Mouse (Mus musculus): Measurements from ENCODE around the gene Abca3. TPM values are rescaled to one million over a fixed set of nuclear protein-coding genes. Genes with fewer than 3 reads are reported as not detected.
A peak's percentile ranks its signal among the peaks of the same experiment; 100 is the strongest.

Abca3 gene
- total and polyA plus RNA-seq, 2 experiments from 2014 or later = 27.3 to 102 TPM

DNA sequence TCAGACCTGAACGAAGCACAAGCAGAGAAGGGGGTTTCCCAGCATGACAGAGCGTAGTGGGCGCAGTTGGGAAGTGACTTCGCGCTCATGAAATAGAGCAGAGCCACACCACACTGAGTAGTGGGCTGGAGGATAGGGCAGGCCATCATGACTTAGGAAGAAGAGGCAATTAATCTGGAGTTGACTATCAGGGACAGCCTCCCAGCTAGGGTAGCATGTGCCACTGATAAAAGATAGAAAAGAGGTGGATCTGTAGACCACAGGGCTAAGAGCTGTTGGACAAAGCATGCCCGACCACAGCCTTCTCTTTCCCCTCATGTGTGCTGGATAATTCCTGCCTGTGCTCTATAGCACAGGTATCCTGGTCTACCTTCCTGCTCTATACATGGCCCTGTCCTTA lies 24.1 kb downstream of the Abca3 start:
- Histone ChIP-seq H3K27me3 (ENCODE audit: insufficient read depth, low read length) (no peaks in the 10 kb centered on the region), H3K9ac (replicated peaks; ENCODE audit: low read length) (no peak overlapping the region), H3K9me3 (ENCODE audit: low read length) (no peaks in the 10 kb centered on the region), H3K4me1 (ENCODE audit: insufficient read depth, low read length) (no peaks in the 10 kb centered on the region), H3K4me2 (ENCODE audit: low read depth, low read length) (no peak overlapping the region), H3K27ac (no peak overlapping the region), H3K36me3 (ENCODE audit: insufficient read depth, low read length) (peaks cover 48% of the 10 kb centered on the region), H3K4me3 (ENCODE audit: low read length) (no peak overlapping the region)
- DNase-seq (ENCODE audit: low spot score) (no peak), ATAC-seq (no peak)
- no peak for TF ChIP-seq CTCF (IDR thresholded peaks at IDR 0.05; ENCODE audit: low read depth)
- WGBS = 93% methylated on average over 6 of the region's 6 CpGs

DNA sequence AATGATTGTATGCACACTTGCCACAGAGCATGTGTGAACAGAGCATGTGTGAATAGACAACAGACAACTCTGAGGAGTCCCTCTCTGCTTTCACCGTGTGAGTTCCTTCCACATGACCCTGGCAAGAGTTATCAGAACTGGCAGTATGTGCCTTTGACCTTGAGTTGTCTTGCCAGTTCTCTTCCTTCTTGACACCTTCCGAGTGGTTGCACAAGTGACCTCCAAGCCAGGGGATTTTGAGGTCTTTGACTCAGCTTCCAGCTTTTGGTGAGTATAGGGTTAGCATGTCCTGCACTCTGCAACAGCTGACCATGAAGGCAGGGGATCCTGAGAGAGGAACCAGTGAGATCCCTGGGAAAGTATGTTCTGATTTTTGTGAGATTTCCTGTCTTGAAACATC lies 26.7 kb downstream of the Abca3 start:
- ATAC-seq (no peak), DNase-seq (ENCODE audit: low spot score) (no peak)
- TF ChIP-seq CTCF (IDR thresholded peaks at IDR 0.05; ENCODE audit: low read depth) = no peak
- Histone ChIP-seq H3K36me3 (ENCODE audit: insufficient read depth, low read length) (peaks cover 49% of the 10 kb centered on the region), H3K4me3 (ENCODE audit: low read length) (no peak overlapping the region), H3K4me2 (ENCODE audit: low read depth, low read length) (no peak overlapping the region), H3K4me1 (ENCODE audit: insufficient read depth, low read length) (no peaks in the 10 kb centered on the region), H3K9ac (replicated peaks; ENCODE audit: low read length) (no peak overlapping the region), H3K9me3 (ENCODE audit: low read length) (no peaks in the 10 kb centered on the region), H3K27me3 (ENCODE audit: insufficient read depth, low read length) (no peaks in the 10 kb centered on the region), H3K27ac (no peak overlapping the region)
- 93% methylated on average over 2 of the region's 2 CpGs for WGBS

DNA sequence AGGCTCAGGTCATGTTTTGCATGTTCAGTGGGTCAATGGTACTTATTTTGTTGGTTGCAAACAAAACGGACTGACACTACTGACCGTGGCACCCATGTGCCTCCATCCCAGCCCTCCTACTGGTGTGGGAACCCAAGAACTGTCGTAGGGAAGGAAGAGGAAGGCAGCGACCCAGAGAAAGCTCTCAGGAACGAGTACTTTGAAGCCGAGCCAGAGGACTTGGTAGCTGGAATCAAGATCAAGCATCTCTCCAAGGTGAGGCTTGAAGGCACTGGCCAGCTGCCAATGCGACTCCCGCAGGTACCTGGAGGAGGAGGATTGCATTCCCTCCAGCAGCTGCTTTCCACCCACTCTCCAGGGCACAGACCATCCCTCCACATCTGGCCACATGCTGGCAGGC lies 32.0 kb downstream of the Abca3 start:
- no peak overlapping the region for H3K27ac ChIP-seq
- H3K4me2 ChIP-seq (ENCODE audit: low read depth, low read length) = no peak overlapping the region
- DNase-seq (ENCODE audit: low spot score) (no peak), ATAC-seq (no peak)
- no peak overlapping the region for H3K9ac ChIP-seq (replicated peaks; ENCODE audit: low read length)
- no peak overlapping the region for H3K4me3 ChIP-seq (ENCODE audit: low read length)
- WGBS = 76% methylated on average over 8 of the region's 8 CpGs
- H3K36me3 ChIP-seq (ENCODE audit: insufficient read depth, low read length) = peaks cover 64% of the 10 kb centered on the region
- no peaks in the 10 kb centered on the region for H3K9me3 ChIP-seq (ENCODE audit: low read length)
- H3K4me1 ChIP-seq (ENCODE audit: insufficient read depth, low read length) = no peaks in the 10 kb centered on the region
- no peaks in the 10 kb centered on the region for H3K27me3 ChIP-seq (ENCODE audit: insufficient read depth, low read length)
- no peak for TF ChIP-seq CTCF (IDR thresholded peaks at IDR 0.05; ENCODE audit: low read depth)

DNA sequence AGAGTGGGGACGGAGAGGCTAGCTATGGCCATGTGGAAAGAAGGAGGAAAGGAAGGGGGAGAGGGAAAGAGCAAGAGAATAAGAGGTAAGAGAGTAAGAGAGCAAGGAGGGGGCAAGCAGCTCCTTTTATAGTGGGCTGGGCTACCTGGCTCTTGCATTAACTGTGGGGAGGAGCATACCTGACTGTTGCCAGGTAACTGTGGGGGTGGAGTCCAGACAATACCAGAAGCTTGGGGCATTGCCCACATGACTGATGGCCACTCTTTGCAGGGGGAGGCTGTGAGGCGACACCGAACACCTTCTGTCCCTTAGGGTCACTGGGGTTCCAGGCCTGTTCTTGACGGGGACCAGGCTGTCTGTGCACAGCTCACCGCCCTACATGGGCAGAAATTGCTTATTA lies 37.0 kb downstream of the Abca3 start:
- ATAC-seq = no peak
- Histone ChIP-seq H3K4me1 (ENCODE audit: insufficient read depth, low read length) (no peaks in the 10 kb centered on the region), H3K4me2 (ENCODE audit: low read depth, low read length) (no peak overlapping the region), H3K36me3 (ENCODE audit: insufficient read depth, low read length) (peaks cover 48% of the 10 kb centered on the region), H3K9ac (replicated peaks; ENCODE audit: low read length) (no peak overlapping the region), H3K9me3 (ENCODE audit: low read length) (no peaks in the 10 kb centered on the region), H3K4me3 (ENCODE audit: low read length) (no peak overlapping the region), H3K27ac (no peak overlapping the region), H3K27me3 (ENCODE audit: insufficient read depth, low read length) (no peaks in the 10 kb centered on the region)
- no peak for TF ChIP-seq CTCF (IDR thresholded peaks at IDR 0.05; ENCODE audit: low read depth)
- 92% methylated on average over 5 of the region's 5 CpGs for WGBS
- DNase-seq (ENCODE audit: low spot score) = no peak

DNA sequence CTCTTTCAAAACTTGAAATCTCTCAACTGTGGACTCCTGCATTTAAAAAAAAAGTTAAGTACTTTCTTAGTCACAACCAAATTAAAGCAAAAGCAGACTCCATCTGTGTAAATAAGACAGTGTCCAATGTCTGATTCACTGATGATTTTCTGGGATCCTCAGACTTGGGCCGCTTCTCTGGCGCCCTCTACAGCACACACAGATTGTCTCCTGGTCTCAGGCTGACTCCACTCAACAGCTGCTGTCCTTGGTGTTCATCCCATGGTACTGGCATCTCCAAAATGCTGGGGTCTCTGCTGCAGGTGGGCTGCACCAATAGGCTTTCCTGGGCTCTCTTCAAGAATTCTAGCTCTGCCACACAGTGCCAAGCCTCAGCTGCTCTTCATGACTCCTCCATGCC lies 38.1 kb downstream of the Abca3 start:
- peak; percentile 79 for TF ChIP-seq CTCF (IDR thresholded peaks at IDR 0.05; ENCODE audit: low read depth)
- H3K27me3 ChIP-seq (ENCODE audit: insufficient read depth, low read length) = no peaks in the 10 kb centered on the region
- peak; percentile 66 for DNase-seq (ENCODE audit: low spot score)
- H3K9me3 ChIP-seq (ENCODE audit: low read length) = no peaks in the 10 kb centered on the region
- 7% methylated on average over 2 of the region's 2 CpGs for WGBS
- no peak overlapping the region for H3K4me2 ChIP-seq (ENCODE audit: low read depth, low read length)
- peak; percentile 64; the same call in 1 of the 2 replicates for ATAC-seq
- H3K36me3 ChIP-seq (ENCODE audit: insufficient read depth, low read length) = peaks cover 40% of the 10 kb centered on the region
- no peak overlapping the region for H3K9ac ChIP-seq (replicated peaks; ENCODE audit: low read length)
- no peak overlapping the region for H3K4me3 ChIP-seq (ENCODE audit: low read length)
- no peaks in the 10 kb centered on the region for H3K4me1 ChIP-seq (ENCODE audit: insufficient read depth, low read length)
- H3K27ac ChIP-seq = no peak overlapping the region

DNA sequence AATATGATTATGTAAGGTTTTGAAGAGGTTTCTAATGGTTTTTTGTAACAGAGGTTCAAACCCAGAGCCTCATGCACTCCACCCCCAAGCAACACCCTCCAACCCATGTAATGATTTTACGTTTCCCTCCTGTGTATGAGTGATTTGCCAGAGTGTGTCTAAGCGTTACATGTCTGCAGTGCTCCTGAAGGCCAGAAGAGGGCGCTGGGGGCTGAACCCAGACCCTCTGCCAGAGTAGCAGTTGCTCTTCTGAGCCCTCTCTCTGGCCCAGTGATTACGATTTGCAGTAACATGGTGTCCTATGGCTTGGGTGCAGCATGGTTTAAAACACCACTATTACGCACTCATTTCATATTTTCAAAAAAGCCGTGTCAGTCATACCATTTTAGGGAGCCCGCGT lies 39.4 kb downstream of the Abca3 start:
- Histone ChIP-seq H3K4me2 (ENCODE audit: low read depth, low read length) (no peak overlapping the region), H3K4me3 (ENCODE audit: low read length) (no peak overlapping the region), H3K27me3 (ENCODE audit: insufficient read depth, low read length) (no peaks in the 10 kb centered on the region), H3K27ac (no peak overlapping the region), H3K9me3 (ENCODE audit: low read length) (no peaks in the 10 kb centered on the region), H3K4me1 (ENCODE audit: insufficient read depth, low read length) (no peaks in the 10 kb centered on the region), H3K9ac (replicated peaks; ENCODE audit: low read length) (no peak overlapping the region), H3K36me3 (ENCODE audit: insufficient read depth, low read length) (peaks cover 31% of the 10 kb centered on the region)
- TF ChIP-seq CTCF (IDR thresholded peaks at IDR 0.05; ENCODE audit: low read depth) = peak; percentile 64
- WGBS = 68% methylated on average over 8 of the region's 8 CpGs
- DNase-seq (ENCODE audit: low spot score) = peak; percentile 25
- ATAC-seq = no peak

DNA sequence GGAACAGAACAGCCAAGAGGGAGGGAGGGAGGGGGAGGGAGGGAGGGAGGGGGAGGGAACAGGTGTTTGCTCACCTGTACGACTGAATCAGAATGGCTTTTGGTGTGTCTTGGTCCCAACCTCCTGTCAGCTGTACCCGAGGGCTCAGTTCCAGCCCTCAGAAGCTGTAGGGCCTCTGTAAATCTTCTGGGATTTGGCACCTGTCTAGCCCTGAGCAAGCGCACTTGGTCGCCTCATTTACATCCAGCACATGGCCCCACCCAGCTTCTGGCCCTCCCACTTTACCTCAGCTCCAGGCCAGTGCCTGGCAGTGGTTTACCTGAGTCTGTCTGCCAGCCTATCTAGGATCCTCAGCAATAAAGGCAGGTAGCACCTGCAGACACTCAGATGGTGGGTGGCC lies 41.8 kb downstream of the Abca3 start:
- Histone ChIP-seq H3K27me3 (ENCODE audit: insufficient read depth, low read length) (no peaks in the 10 kb centered on the region), H3K4me1 (ENCODE audit: insufficient read depth, low read length) (no peaks in the 10 kb centered on the region), H3K27ac (no peak overlapping the region), H3K36me3 (ENCODE audit: insufficient read depth, low read length) (peaks cover 31% of the 10 kb centered on the region), H3K9ac (replicated peaks; ENCODE audit: low read length) (no peak overlapping the region), H3K4me3 (ENCODE audit: low read length) (no peak overlapping the region), H3K9me3 (ENCODE audit: low read length) (no peaks in the 10 kb centered on the region), H3K4me2 (ENCODE audit: low read depth, low read length) (no peak overlapping the region)
- TF ChIP-seq CTCF (IDR thresholded peaks at IDR 0.05; ENCODE audit: low read depth) = no peak
- ATAC-seq (no peak), DNase-seq (ENCODE audit: low spot score) (no peak)
- 36% methylated on average over 4 of the region's 4 CpGs for WGBS

Data from hindbrain, postnatal 0 days (tissue).